8 mouse cellular contexts compared by ENCODE assay signal in the genomic region with DNA sequence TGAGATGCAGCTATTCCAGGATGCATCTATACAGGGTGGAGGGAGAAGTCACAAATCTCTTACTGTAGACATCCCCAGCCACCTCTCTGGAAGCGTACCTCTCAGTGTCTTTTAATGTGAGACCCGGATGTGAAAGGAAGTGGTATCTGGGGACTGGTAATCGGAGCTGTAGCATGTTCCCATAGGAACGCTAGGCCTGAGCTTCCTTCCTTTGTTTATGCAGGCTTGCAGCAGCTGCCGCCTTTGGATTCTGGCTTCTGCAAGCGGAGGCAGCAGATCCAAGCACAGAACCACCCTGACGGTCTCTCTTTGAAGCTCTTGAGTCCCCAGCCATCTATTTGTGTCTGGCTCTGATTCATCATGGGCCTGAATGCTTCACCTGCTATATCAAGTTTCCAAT.
DNase-seq lines count a peak whose midpoint lies in the region; ATAC-seq and TF ChIP-seq lines count a peak whose summit lies in the region.

No protein-coding gene starts in this region.

- no peak overlapping the region for H3K27ac ChIP-seq in lung, embryonic 14.5 days (ENCODE audit: low read depth)
- no peak overlapping the region for H3K27ac ChIP-seq in heart, postnatal 0 days (ENCODE audit: low read depth)
- no peak overlapping the region for H3K27ac ChIP-seq in limb, embryonic 14.5 days (replicated peaks; ENCODE audit: low read depth, low read length)
- H3K27ac ChIP-seq in neural tube, embryonic 14.5 days (ENCODE audit: low read depth, low read length) = peak overlapping the region; percentile 60

- H3K27me3 ChIP-seq in lung, embryonic 14.5 days (ENCODE audit: insufficient read depth, low read length) = no peaks in the 10 kb centered on the region
- no peaks in the 10 kb centered on the region for H3K27me3 ChIP-seq in heart, postnatal 0 days (ENCODE audit: control insufficient read depth, insufficient read depth, low read length)
- H3K27me3 ChIP-seq in limb, embryonic 14.5 days (ENCODE audit: control insufficient read depth, insufficient read depth, low read length) = no peaks in the 10 kb centered on the region
- H3K27me3 ChIP-seq in neural tube, embryonic 14.5 days (ENCODE audit: control insufficient read depth, insufficient read depth, low read length) = no peaks in the 10 kb centered on the region

- 24% methylated on average over 7 of the region's 7 CpGs for WGBS in lung, embryonic 14.5 days
- 17% methylated on average over 7 of the region's 7 CpGs for WGBS in lung, adult 2 months
- 34% methylated on average over 7 of the region's 7 CpGs for WGBS in heart, postnatal 0 days
- 34% methylated on average over 7 of the region's 7 CpGs for WGBS in limb, embryonic 14.5 days
- 18% methylated on average over 7 of the region's 7 CpGs for WGBS in neural tube, embryonic 14.5 days

- TF ChIP-seq EP300 in heart, postnatal 0 days (IDR thresholded peaks at IDR 0.05; ENCODE audit: low read depth) = no peak

- no peak overlapping the region for H3K4me3 ChIP-seq in lung, embryonic 14.5 days (ENCODE audit: low read depth, low read length)
- H3K4me3 ChIP-seq in lung, adult 2 months (replicated peaks; ENCODE audit: extremely low read depth, low read depth, low read length) = no peak overlapping the region
- no peak overlapping the region for H3K4me3 ChIP-seq in heart, postnatal 0 days (ENCODE audit: low read depth, low read length)
- H3K4me3 ChIP-seq in limb, embryonic 14.5 days (replicated peaks; ENCODE audit: low read length) = no peak overlapping the region
- no peak overlapping the region for H3K4me3 ChIP-seq in neural tube, embryonic 14.5 days (ENCODE audit: low read depth, low read length)

- peak; percentile 64 for DNase-seq in lung, embryonic 14.5 days
- no peak for DNase-seq in lung, adult 2 months
- DNase-seq in heart, postnatal 0 days (ENCODE audit: low spot score) = peak; percentile 41
- peak; percentile 11 for DNase-seq in limb, embryonic 14.5 days (ENCODE audit: low spot score)
- DNase-seq in Muller cell, postnatal 12 days (ENCODE audit: inconsistent ontology term) = no peak
- DNase-seq in gastrocnemius, postnatal 4 days (ENCODE audit: low spot score in 2 of 2) = no peak
- DNase-seq in adrenal gland, adult (ENCODE audit: inconsistent age in 2 of 2, low spot score in 1 of 2) = no peak

- no peak for TF ChIP-seq POLR2A in lung, adult 2 months (IDR thresholded peaks at IDR 0.05; ENCODE audit: borderline replicate concordance, extremely low read depth, low read depth, low read length)
- TF ChIP-seq POLR2A in limb, embryonic 14.5 days (IDR thresholded peaks at IDR 0.05; ENCODE audit: borderline replicate concordance, extremely low read depth, insufficient read depth, insufficient read length) = no peak

- no peaks in the 10 kb centered on the region for H3K36me3 ChIP-seq in lung, embryonic 14.5 days (ENCODE audit: insufficient read depth)
- H3K36me3 ChIP-seq in heart, postnatal 0 days (replicated peaks; ENCODE audit: control insufficient read depth, insufficient read depth, low read length) = peaks cover 12% of the 10 kb centered on the region; the same call in 1 of the 2 replicates
- H3K36me3 ChIP-seq in limb, embryonic 14.5 days (ENCODE audit: control insufficient read depth, insufficient read depth, low read length) = no peaks in the 10 kb centered on the region
- no peaks in the 10 kb centered on the region for H3K36me3 ChIP-seq in neural tube, embryonic 14.5 days (ENCODE audit: control insufficient read depth, insufficient read depth, low read length)

- H3K4me2 ChIP-seq in lung, embryonic 14.5 days = no peak overlapping the region
- H3K4me2 ChIP-seq in heart, postnatal 0 days (ENCODE audit: low read depth, low read length) = no peak overlapping the region
- no peak overlapping the region for H3K4me2 ChIP-seq in limb, embryonic 14.5 days (replicated peaks; ENCODE audit: low read depth, low read length, severe bottlenecking)
- H3K4me2 ChIP-seq in neural tube, embryonic 14.5 days (ENCODE audit: low read depth, low read length) = no peak overlapping the region

- TF ChIP-seq CTCF in lung, embryonic 14.5 days (IDR thresholded peaks at IDR 0.05; ENCODE audit: low read depth) = no peak
- no peak for TF ChIP-seq CTCF in lung, adult 2 months (IDR thresholded peaks at IDR 0.05; ENCODE audit: insufficient read depth, low read length)
- TF ChIP-seq CTCF in heart, postnatal 0 days (IDR thresholded peaks at IDR 0.05; ENCODE audit: low read depth) = no peak

- H3K9ac ChIP-seq in lung, embryonic 14.5 days = no peak overlapping the region
- no peak overlapping the region for H3K9ac ChIP-seq in heart, postnatal 0 days (replicated peaks; ENCODE audit: low read depth, low read length)
- H3K9ac ChIP-seq in limb, embryonic 14.5 days (ENCODE audit: low read depth, low read length, severe bottlenecking) = no peak overlapping the region
- H3K9ac ChIP-seq in neural tube, embryonic 14.5 days (replicated peaks; ENCODE audit: low read depth, low read length) = no peak overlapping the region

- ATAC-seq in lung, embryonic 14.5 days (ENCODE audit: insufficient read depth) = peak; percentile 78
- ATAC-seq in heart, postnatal 0 days (ENCODE audit: insufficient read depth, low read depth) = peak; percentile 60
- ATAC-seq in limb, embryonic 14.5 days (ENCODE audit: low FRiP score, low read depth) = peak; percentile 71
- ATAC-seq in neural tube, embryonic 14.5 days (ENCODE audit: low read depth) = peak; percentile 79

- H3K4me1 ChIP-seq in lung, embryonic 14.5 days (ENCODE audit: insufficient read depth) = no peaks in the 10 kb centered on the region
- 0 out of 2 replicates have a peak, but pooled peaks cover 3% of the 10 kb centered on the region for H3K4me1 ChIP-seq in lung, adult 2 months (ENCODE audit: control insufficient read depth, insufficient read depth, low read length)
- H3K4me1 ChIP-seq in heart, postnatal 0 days (ENCODE audit: control insufficient read depth, insufficient read depth) = no peaks in the 10 kb centered on the region
- H3K4me1 ChIP-seq in limb, embryonic 14.5 days (ENCODE audit: control insufficient read depth, insufficient read depth, low read length) = no peaks in the 10 kb centered on the region
- H3K4me1 ChIP-seq in neural tube, embryonic 14.5 days (ENCODE audit: control insufficient read depth, insufficient read depth, low read length) = peaks cover 12% of the 10 kb centered on the region; the same call in 1 of the 2 replicates

- H3K9me3 ChIP-seq in lung, embryonic 14.5 days (ENCODE audit: low read depth, low read length) = no peaks in the 10 kb centered on the region
- no peaks in the 10 kb centered on the region for H3K9me3 ChIP-seq in heart, postnatal 0 days (replicated peaks; ENCODE audit: control insufficient read depth, low read length)
- H3K9me3 ChIP-seq in limb, embryonic 14.5 days (ENCODE audit: control insufficient read depth, low read length) = no peaks in the 10 kb centered on the region
- H3K9me3 ChIP-seq in neural tube, embryonic 14.5 days (ENCODE audit: control insufficient read depth, low read length) = no peaks in the 10 kb centered on the region

Comparison
In these comparisons a context has a peak if more than half of its experiments do, and no peak if none do; other contexts are left out.
1. DNase-seq: peak in lung, embryonic 14.5 days (single experiment), heart, postnatal 0 days (single experiment) and limb, embryonic 14.5 days (single experiment); none in lung, adult 2 months (single experiment), Muller cell, postnatal 12 days (single experiment), gastrocnemius, postnatal 4 days (0 of 2) and adrenal gland, adult (0 of 2).
2. Peak in every context shown above with its lines, with median percentiles within 50 percentile points of each other: ATAC-seq.